Mouse (Mus musculus) bone marrow, adult 2 months (tissue): Measurements from ENCODE around the gene Reln. TPM values are rescaled to one million over a fixed set of nuclear protein-coding genes. Genes with fewer than 3 reads are reported as not detected.

ENCODE experiments used
- H3K27ac ChIP-seq: fragments of 200-500 bp; 2 replicates; pipeline ENCODE4 v1.5.1; 2012; ENCODE audit warnings: low read depth, mild to moderate bottlenecking, control low read depth, inconsistent platforms, low read length; ENCODE audit not compliant: control insufficient read depth, poor library complexity, insufficient read depth
- H3K4me1 ChIP-seq: fragments of 200-500 bp; 2 replicates; pipeline ENCODE4 v1.6.1; 2011; ENCODE audit warnings: low read length; ENCODE audit not compliant: control insufficient read depth, insufficient read depth
- H3K4me3 ChIP-seq: fragments of 200-500 bp; replicated peaks from 2 replicates; pipeline ENCODE3; 2011; ENCODE audit warnings: mild to moderate bottlenecking, low read depth, low read length, control low read depth; ENCODE audit not compliant: control insufficient read depth
- CTCF ChIP-seq: fragments of 200-500 bp; IDR thresholded peaks from 2 replicates; pipeline ENCODE4 v1.5.1; 2011; ENCODE audit warnings: low read length, control low read depth; ENCODE audit not compliant: control insufficient read depth, insufficient read depth
- POLR2A ChIP-seq: fragments of 200-500 bp; IDR thresholded peaks from 2 replicates; pipeline ENCODE4 v1.6.1; 2011; ENCODE audit warnings: low read depth, mild to moderate bottlenecking, control low read depth, low read length, borderline replicate concordance; ENCODE audit not compliant: control insufficient read depth
- WGBS: fragments of 180-500 bp; shearing (Covaris S2); methylation state at CpG from one replicate; pipeline ENCODE4 v1.1.7; 2018; 5-methylcytosine and 5-hydroxymethylcytosine counted together
- polyA plus RNA-seq: library from polyadenylated mRNA; stranded (reverse); fragments of >200 nt; gene quantifications from 2 replicates; pipeline ENCODE4 v1.2.4, GENCODE M21; 2011; ENCODE audit warnings: low replicate concordance; ENCODE audit not compliant: missing spikeins, insufficient read depth, insufficient read length

Gene Reln
- polyA plus RNA-seq, 1 experiment, result 8.9 TPM

- H3K4me1 ChIP-seq, result no peaks in the 10 kb centered on the region
- H3K4me3 ChIP-seq, result no peak overlapping the region
- WGBS, result 83% methylated on average over 3 of the region's 3 CpGs
- TF ChIP-seq CTCF (no peak), POLR2A (no peak)
- H3K27ac ChIP-seq, result no peak overlapping the region
These were observed 363.3 kb downstream of the Reln start for GRCm38 (mm10) chr5:21981216-21981615.

DNA sequence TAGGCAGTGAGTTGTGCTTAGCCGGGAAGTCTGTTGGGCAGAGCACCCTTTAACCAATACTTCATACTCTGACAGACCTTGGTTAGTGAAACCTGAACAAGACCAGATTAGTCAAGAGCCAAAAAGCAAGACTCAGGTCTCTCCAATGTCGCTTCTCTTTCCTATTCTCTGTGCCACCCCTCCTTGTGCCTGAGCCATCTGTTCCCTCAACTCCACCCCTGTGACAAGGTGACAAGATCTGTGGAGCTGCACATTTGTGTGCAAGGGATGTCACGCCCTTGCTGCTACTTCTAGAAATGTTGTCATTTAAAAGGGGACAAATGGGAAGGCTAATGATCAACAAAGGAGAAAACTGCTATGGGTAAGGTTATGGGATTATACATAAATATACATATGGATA is 364.0 kb downstream of the Reln start:
- TF ChIP-seq POLR2A (no peak), CTCF (no peak)
- Histone ChIP-seq H3K4me3 (no peak overlapping the region), H3K27ac (no peak overlapping the region), H3K4me1 (no peaks in the 10 kb centered on the region)
- WGBS, result 65% methylated on average over 3 of the region's 3 CpGs

DNA sequence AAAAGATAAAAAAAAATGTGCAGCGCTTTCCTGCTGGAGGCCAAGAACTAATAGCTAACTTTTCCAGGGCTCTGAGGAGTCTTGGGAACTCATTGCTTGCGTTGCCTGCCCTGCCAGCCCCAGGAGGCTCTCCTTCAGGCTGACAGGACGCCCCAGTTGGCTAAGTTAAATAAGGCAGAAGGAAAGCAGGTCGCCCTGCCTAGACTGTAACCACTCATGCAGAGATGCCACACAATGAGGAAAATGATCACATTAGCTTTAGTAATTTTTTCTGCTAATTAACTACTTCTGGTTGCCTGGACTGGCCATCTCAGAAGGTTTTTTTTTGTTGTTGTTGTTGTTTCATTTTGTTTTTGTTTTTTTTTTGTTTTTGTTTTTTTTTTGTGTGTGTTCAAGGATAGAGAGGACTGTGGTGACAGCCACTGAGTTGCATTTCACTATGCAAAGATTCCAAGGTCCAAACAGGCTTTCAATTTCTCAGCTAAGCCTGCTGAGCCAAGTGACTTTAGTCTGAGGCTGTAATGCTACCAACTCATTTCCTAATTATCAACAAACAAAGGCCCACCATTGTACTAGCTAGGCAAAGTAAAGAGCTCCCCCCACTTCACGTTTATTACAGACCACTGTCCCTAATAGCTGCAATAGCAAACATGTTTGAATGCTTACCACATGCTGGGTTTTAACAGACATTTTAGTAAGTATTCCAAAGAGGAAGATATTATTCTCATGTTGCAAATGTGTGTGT is 371.1 kb downstream of the Reln start:
- H3K4me1 ChIP-seq, result no peaks in the 10 kb centered on the region
- WGBS, result 59% methylated on average over 5 of the region's 5 CpGs
- H3K4me3 ChIP-seq, result no peak overlapping the region
- TF ChIP-seq CTCF, result no peak
- TF ChIP-seq POLR2A, result no peak
- H3K27ac ChIP-seq, result no peak overlapping the region

GRCm38 (mm10) chr5:21961796-21962195 is 382.7 kb downstream of the Reln start:
- Histone ChIP-seq H3K4me3 (no peak overlapping the region), H3K27ac (no peak overlapping the region), H3K4me1 (no peaks in the 10 kb centered on the region)
- WGBS, result 69% methylated on average over 1 of the region's 1 CpGs
- no peak for TF ChIP-seq POLR2A
- no peak for TF ChIP-seq CTCF

DNA sequence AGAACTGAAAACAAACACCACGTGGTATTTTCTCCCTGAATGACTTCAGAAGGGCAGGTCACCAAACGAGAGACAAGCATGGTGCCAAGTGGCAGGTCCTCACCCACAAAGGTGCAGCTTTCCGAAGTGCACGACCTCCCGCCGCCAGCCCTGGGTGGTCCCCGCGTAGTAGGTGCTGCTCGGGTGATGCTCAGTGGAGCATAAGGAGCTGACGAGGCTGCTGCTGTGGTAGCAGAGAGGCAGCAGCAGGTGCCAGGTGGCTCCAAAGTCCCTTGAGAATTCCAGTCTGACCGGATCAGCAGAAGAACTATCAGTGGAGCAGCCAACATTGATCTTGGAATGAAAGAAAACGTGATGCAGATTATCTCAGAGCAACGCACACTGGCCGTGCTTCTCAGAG is 384.4 kb downstream of the Reln start:
- TF ChIP-seq CTCF (no peak), POLR2A (no peak)
- 82% methylated on average over 14 of the region's 14 CpGs for WGBS

DNA sequence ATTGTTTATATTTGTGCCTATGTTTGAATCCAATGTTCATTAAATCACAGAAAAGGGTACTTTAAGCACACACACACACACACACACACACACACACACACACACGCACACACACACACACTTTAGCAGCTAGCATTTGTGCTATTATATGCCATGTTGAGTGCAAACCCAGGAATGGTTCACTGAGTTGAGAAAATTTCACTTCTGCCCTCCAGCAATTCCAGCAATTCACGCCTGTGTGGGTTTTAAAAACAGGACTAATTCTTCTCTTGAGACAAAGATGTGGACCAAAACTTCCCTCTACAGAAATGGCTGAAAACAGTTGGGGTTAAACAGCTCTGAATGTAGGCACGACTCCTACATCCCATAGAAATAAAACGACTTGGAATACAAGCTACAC is 386.9 kb downstream of the Reln start:
- Histone ChIP-seq H3K4me3 (no peak overlapping the region), H3K27ac (no peak overlapping the region), H3K4me1 (no peaks in the 10 kb centered on the region)
- 74% methylated on average over 4 of the region's 4 CpGs for WGBS
- TF ChIP-seq POLR2A (no peak), CTCF (no peak)

More for the DNA sequence above, 384.4 kb downstream of the Reln start:
- Histone ChIP-seq H3K4me3 (no peak overlapping the region), H3K4me1 (no peaks in the 10 kb centered on the region), H3K27ac (no peak overlapping the region; the same call in 1 of the 2 replicates)

DNA sequence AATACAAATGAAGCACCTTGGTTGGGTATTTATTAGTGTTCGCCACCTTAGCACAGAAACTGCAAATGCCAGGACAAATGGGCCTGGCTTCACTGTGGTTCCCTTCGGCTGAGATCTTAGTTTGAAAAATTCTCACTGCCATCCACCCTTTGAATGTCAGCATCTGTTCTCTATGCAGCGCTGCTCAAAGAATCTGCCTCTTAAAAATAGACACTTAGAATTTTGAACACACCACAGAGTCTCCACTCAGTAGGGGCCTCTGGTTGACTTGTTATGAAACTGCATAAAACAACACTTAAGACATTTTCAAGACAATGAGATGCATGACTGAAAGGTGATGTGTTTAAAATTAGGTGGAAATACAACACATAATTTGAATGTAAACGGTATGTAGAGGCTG is 387.4 kb downstream of the Reln start:
- WGBS, result 64% methylated on average over 4 of the region's 4 CpGs
- H3K4me1 ChIP-seq, result no peaks in the 10 kb centered on the region

DNA sequence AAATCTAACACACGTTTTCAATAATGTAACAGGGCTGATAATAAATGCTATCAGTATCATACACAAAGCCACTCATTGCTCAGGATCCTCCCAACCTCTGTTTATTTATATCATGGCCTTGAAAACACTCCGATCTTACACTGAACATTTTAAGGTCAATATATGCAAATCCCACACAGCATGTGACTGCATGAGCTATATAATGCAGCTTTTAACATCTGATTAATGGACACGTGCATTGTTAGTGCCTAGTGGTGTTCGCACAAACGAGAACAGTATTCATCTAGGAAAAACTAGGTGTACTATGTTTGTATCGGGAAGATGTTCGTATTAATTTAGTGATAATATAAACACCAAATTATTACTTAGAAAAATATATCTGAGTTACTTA is 395.0 kb downstream of the Reln start:
- TF ChIP-seq POLR2A (no peak), CTCF (no peak)
- H3K27ac ChIP-seq, result no peak overlapping the region
- H3K4me1 ChIP-seq, result no peaks in the 10 kb centered on the region
- WGBS, result 82% methylated on average over 7 of the region's 7 CpGs
- H3K4me3 ChIP-seq, result no peak overlapping the region

More for the DNA sequence above, 387.4 kb downstream of the Reln start:
- Histone ChIP-seq H3K4me3 (no peak overlapping the region), H3K27ac (no peak overlapping the region)
- no peak for TF ChIP-seq CTCF
- no peak for TF ChIP-seq POLR2A
